Mouse (Mus musculus) layer of hippocampus, postnatal 25 days (tissue): ENCODE data around the gene Tspan4. TPM values are rescaled to one million over a fixed set of nuclear protein-coding genes. Genes with fewer than 3 reads are reported as not detected.

Source experiments
- DNase-seq, 2 experiments: peaks; one replicate each; pipeline ENCODE4 v3.0.0; 2022; ENCODE audit warnings: mixed read lengths in 2 of 2, low spot score in 1 of 2; ENCODE audit errors: extremely low spot score in 1 of 2
- total RNA-seq, 2 experiments: library from RNA; stranded (reverse); gene quantifications; 2 replicates each; pipeline ENCODE4 v1.2.3; 2021

Tspan4 gene
- total RNA-seq, 2 experiments from 2014 or later = 12.2 to 14.3 TPM

- no peak for DNase-seq
These were observed 66.6 kb downstream of the Tspan4 start for GRCm38 (mm10) chr7:141541681-141542080.

GRCm38 (mm10) chr7:141542588-141542987, 67.5 kb downstream of the Tspan4 start:
- DNase-seq = no peak

Other genes starting within 250 kb of the Tspan4 start
- gene Phrf1, start 246.5 kb upstream of the Tspan4 start, total RNA-seq = 10 to 100 TPM; 67.1 to 71.1 TPM
- gene Irf7, start 208.8 kb upstream of the Tspan4 start, total RNA-seq = 1 to 10 TPM in 1 of 2 experiments, under 1 TPM in 1; 0.91 to 1.9 TPM
- not detected for gene Cdhr5, start 198.5 kb upstream of the Tspan4 start, total RNA-seq
- gene Sct, start 196.1 kb upstream of the Tspan4 start, total RNA-seq = not detected
- under 1 TPM in 1 of 2 experiments, not detected in 1; 0.12 TPM for gene Drd4, start 183.2 kb upstream of the Tspan4 start, total RNA-seq
- gene Deaf1, start 147.6 kb upstream of the Tspan4 start, total RNA-seq = 10 to 100 TPM; 91.3 to 92.6 TPM
- gene Tmem80, start 147.5 kb upstream of the Tspan4 start, total RNA-seq = 10 to 100 TPM; 28.8 to 39.3 TPM
- 1 to 10 TPM; 4.7 to 6.2 TPM for gene Eps8l2, start 136.4 kb upstream of the Tspan4 start, total RNA-seq
- gene Taldo1, start 83.0 kb upstream of the Tspan4 start, total RNA-seq = 100 to 1,000 TPM; 125 to 154 TPM
- gene Gatd1, start 61.1 kb upstream of the Tspan4 start, total RNA-seq = 10 to 100 TPM; 42.4 to 49.2 TPM
- gene Cend1, start 45.7 kb upstream of the Tspan4 start, total RNA-seq = 100 to 1,000 TPM; 286 to 299 TPM
- 100 to 1,000 TPM; 351 to 355 TPM for gene Slc25a22, start 37.3 kb upstream of the Tspan4 start, total RNA-seq
- gene Pidd1, start 31.2 kb upstream of the Tspan4 start, total RNA-seq = 1 to 10 TPM in 1 of 2 experiments, under 1 TPM in 1; 0.84 to 2.2 TPM
- 100 to 1,000 TPM; 526 to 589 TPM for gene Rplp2, start 27.9 kb upstream of the Tspan4 start, total RNA-seq
- 10 to 100 TPM; 23.2 to 30.4 TPM for gene Pnpla2, start 20.0 kb upstream of the Tspan4 start, total RNA-seq
- 1 to 10 TPM; 2.1 to 4.2 TPM for gene Cracr2b, start 14.1 kb upstream of the Tspan4 start, total RNA-seq
- 10 to 100 TPM; 25.7 TPM for gene Cd151, start 7.8 kb upstream of the Tspan4 start, total RNA-seq
- gene Polr2l, start 108 bp upstream of the Tspan4 start, total RNA-seq = 10 to 100 TPM; 40.9 to 47.2 TPM
- 10 to 100 TPM; 81.3 to 84.0 TPM for gene Chid1, start 64.6 kb downstream of the Tspan4 start, total RNA-seq
- gene Ap2a2, start 86.9 kb downstream of the Tspan4 start, total RNA-seq = 100 to 1,000 TPM; 238 to 254 TPM
- gene Muc6, start 180.1 kb downstream of the Tspan4 start, total RNA-seq = not detected
- under 1 TPM; 0.20 to 0.54 TPM for gene Muc2, start 215.1 kb downstream of the Tspan4 start, total RNA-seq